Mouse (Mus musculus) heart, embryonic 14.5 days (tissue): Measurements from ENCODE around the gene Gm45194. TPM values are rescaled to one million over a fixed set of nuclear protein-coding genes. Genes with fewer than 3 reads are reported as not detected.

Experiments
- ATAC-seq: fragments of 200-750 bp; cut with Nextera tagmentation; 2 replicates; pipeline ENCODE4 v1.8.0; 2017; ENCODE audit warnings: low read depth, moderate TSS enrichment; ENCODE audit not compliant: insufficient number of reproducible peaks, insufficient read depth, low FRiP score
- H3K27ac ChIP-seq, 2 experiments: fragments of 200-500 bp in 1 of 2; fragments of 300-500 bp in 1 of 2; sonication (generic) in 1 of 2; replicated peaks in 1 of 2; 2 replicates each; pipeline ENCODE4 v1.5.1; 2012 to 2014; ENCODE audit warnings: low read depth in 2 of 2, low read length in 2 of 2, control low read depth in 1 of 2, mild to moderate bottlenecking in 1 of 2, mixed read lengths in 1 of 2; ENCODE audit not compliant: control insufficient read depth in 1 of 2, insufficient read depth in 1 of 2
- H3K27me3 ChIP-seq: fragments of 300-500 bp; sonication (generic); 2 replicates; pipeline ENCODE4 v1.6.1; 2014; ENCODE audit warnings: mild to moderate bottlenecking, low read length, control low read depth; ENCODE audit not compliant: control insufficient read depth, insufficient read depth
- H3K36me3 ChIP-seq: fragments of 300-500 bp; sonication (generic); 2 replicates; pipeline ENCODE4 v1.6.1; 2014; ENCODE audit warnings: mild to moderate bottlenecking, control low read depth, low read length, mixed read lengths; ENCODE audit not compliant: control insufficient read depth, insufficient read depth
- H3K4me1 ChIP-seq, 2 experiments: fragments of 200-500 bp in 1 of 2; fragments of 300-500 bp in 1 of 2; sonication (generic) in 1 of 2; 2 replicates each; pipeline ENCODE4 v1.6.1; 2012 to 2014; ENCODE audit warnings: low read length in 2 of 2, control low read depth in 1 of 2, mixed read lengths in 1 of 2; ENCODE audit not compliant: control insufficient read depth in 2 of 2, insufficient read depth in 2 of 2
- H3K4me2 ChIP-seq: fragments of 300-500 bp; sonication (generic); 2 replicates; pipeline ENCODE4 v1.6.1; 2014; ENCODE audit warnings: mild to moderate bottlenecking, low read length
- H3K4me3 ChIP-seq, 2 experiments: fragments of 200-500 bp in 1 of 2; fragments of 300-500 bp in 1 of 2; sonication (generic) in 1 of 2; 2 replicates each; pipeline ENCODE4 v1.5.1; 2012 to 2014; ENCODE audit warnings: low read length in 2 of 2, mild to moderate bottlenecking in 2 of 2, control low read depth in 1 of 2, low read depth in 1 of 2, moderate library complexity in 1 of 2; ENCODE audit not compliant: control insufficient read depth in 1 of 2, insufficient read depth in 1 of 2
- H3K9ac ChIP-seq: fragments of 300-500 bp; sonication (generic); 2 replicates; pipeline ENCODE4 v1.6.1; 2014; ENCODE audit warnings: mild to moderate bottlenecking, low read length
- H3K9me3 ChIP-seq: fragments of 300-500 bp; sonication (generic); 2 replicates; pipeline ENCODE4 v1.6.1; 2016; ENCODE audit warnings: low read length, control low read depth; ENCODE audit not compliant: control insufficient read depth
- WGBS: fragments of 180-500 bp; shearing (Covaris S2); extraction: QIAGEN DNeasy Blood & Tissue Kit; methylation state at CpG from one replicate; pipeline ENCODE4 v1.1.7; 2014; 5-methylcytosine and 5-hydroxymethylcytosine counted together
- polyA plus RNA-seq: library from polyadenylated mRNA; unstranded; fragments of >200 nt; fragmentation: Nextera tagmentation; extraction: Ambion mirVana; gene quantifications from 2 replicates; pipeline ENCODE4 v1.2.1, GENCODE M21; 2014

Gene Gm45194
- polyA plus RNA-seq, 1 experiment from 2014 or later = not detected

DNA sequence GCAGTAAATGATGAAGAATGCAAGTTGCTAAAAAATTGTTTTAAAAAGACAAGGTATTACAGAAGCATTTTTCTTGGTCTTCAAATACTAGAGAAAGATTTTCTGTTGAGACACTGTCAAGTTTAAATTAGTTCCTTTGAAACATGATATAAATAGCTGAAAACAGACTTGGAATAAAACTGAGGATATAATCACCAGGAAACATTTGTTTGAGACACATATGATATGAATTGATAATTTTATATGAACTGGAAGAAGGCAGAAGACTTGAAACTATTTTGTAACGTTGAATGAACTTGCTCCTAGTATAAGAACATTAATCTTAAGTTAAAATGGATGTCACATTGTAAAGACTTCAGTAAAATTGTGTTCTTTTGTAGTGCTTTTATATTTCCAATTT lies 108.5 kb downstream of the Gm45194 start:
- Histone ChIP-seq H3K9me3 (no peaks in the 10 kb centered on the region), H3K4me1 (no peaks in the 10 kb centered on the region), H3K27ac (no peak overlapping the region), H3K4me3 (no peak overlapping the region), H3K9ac (no peak overlapping the region), H3K27me3 (no peaks in the 10 kb centered on the region), H3K36me3 (no peaks in the 10 kb centered on the region), H3K4me2 (no peak overlapping the region)
- 28% methylated on average over 1 of the region's 1 CpGs for WGBS
- ATAC-seq = no peak

- Histone ChIP-seq H3K27ac (no peak within 1 kb of the TSS), H3K9ac (no peak within 1 kb of the TSS), H3K9me3 (no peaks in the 10 kb centered on the region), H3K4me2 (no peak within 1 kb of the TSS), H3K4me3 (no peak within 1 kb of the TSS), H3K27me3 (no peaks in the 10 kb centered on the region), H3K4me1 (no peaks in the 10 kb centered on the region), H3K36me3 (no peaks in the 10 kb centered on the region)
- no peak for ATAC-seq
Measured at GRCm38 (mm10) chrX:112010707-112011106, 119.5 kb downstream of the Gm45194 start, which contains the start of gene Tex16. Tex16 (plus strand) TSS chrX:112011007.

DNA sequence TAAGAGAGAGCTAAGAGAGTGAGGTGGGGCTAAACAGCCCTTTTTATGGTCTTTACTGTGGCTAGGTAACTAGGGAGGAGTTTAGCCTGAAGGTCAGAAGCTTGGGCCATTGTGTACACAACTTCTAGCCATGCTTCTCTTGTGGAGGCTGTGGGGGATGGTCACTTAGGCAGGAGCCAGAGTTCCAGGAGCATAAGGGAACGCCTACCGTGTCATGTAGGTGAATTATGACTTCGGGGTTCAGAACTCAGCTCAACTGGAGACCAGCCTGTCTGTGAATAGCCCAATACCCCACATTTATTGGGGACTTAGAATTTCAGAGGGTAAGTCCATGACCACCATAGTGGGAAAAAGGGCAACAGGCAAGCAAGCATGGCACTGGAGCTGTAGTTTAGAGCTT lies 347.6 kb downstream of the Gm45194 start, which contains the start of gene 4933403O08Rik:
TSS of gene 4933403O08Rik (plus strand) at position 301 of the 400 bp plus-strand sequence.
- Histone ChIP-seq H3K9me3 (no peaks in the 10 kb centered on the region), H3K27ac (no peak within 1 kb of the TSS), H3K36me3 (no peaks in the 10 kb centered on the region), H3K27me3 (no peaks in the 10 kb centered on the region), H3K9ac (no peak within 1 kb of the TSS), H3K4me1 (no peaks in the 10 kb centered on the region), H3K4me2 (no peak within 1 kb of the TSS), H3K4me3 (no peak within 1 kb of the TSS)
- 84% methylated on average over 3 of the region's 3 CpGs for WGBS
- no peak for ATAC-seq

DNA sequence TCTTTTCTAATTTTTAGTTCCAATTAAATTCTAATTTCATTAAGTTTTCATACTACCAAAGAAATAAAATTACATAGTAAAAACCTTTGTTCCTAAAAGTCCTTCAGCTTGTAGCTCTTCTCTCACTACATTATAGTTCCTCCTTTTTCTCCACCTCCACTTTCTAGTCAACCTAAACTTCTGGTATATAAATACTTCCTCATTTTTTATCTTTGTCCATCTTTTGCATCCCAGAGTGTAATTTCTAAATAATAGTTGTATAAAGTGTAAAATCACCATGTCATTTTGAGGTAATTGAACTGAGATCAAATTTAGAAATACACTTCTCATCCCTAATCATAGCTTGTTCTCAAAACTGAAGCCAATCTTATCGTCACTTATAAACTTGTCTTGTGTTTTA lies 351.7 kb downstream of the Gm45194 start:
- no peak overlapping the region for H3K27ac ChIP-seq
- no peaks in the 10 kb centered on the region for H3K4me1 ChIP-seq
- ATAC-seq = no peak
- no peak overlapping the region for H3K4me3 ChIP-seq
- H3K9me3 ChIP-seq = no peaks in the 10 kb centered on the region
- H3K9ac ChIP-seq = no peak overlapping the region
- no peaks in the 10 kb centered on the region for H3K36me3 ChIP-seq
- H3K27me3 ChIP-seq = no peaks in the 10 kb centered on the region
- WGBS = 57% methylated on average over 1 of the region's 1 CpGs
- H3K4me2 ChIP-seq = no peak overlapping the region

GRCm38 (mm10) chrX:112255513-112255912 lies 364.3 kb downstream of the Gm45194 start:
- no peak overlapping the region for H3K4me2 ChIP-seq
- no peaks in the 10 kb centered on the region for H3K9me3 ChIP-seq
- H3K36me3 ChIP-seq = no peaks in the 10 kb centered on the region
- H3K4me1 ChIP-seq = no peaks in the 10 kb centered on the region
- H3K27ac ChIP-seq = no peak overlapping the region
- H3K9ac ChIP-seq = no peak overlapping the region
- no peak for ATAC-seq
- 47% methylated on average over 2 of the region's 2 CpGs for WGBS
- no peak overlapping the region for H3K4me3 ChIP-seq
- no peaks in the 10 kb centered on the region for H3K27me3 ChIP-seq

GRCm38 (mm10) chrX:112273550-112273949 lies 382.4 kb downstream of the Gm45194 start:
- no peak overlapping the region for H3K9ac ChIP-seq
- H3K4me3 ChIP-seq = no peak overlapping the region
- WGBS = 52% methylated on average over 1 of the region's 1 CpGs
- H3K4me2 ChIP-seq = no peak overlapping the region
- no peaks in the 10 kb centered on the region for H3K4me1 ChIP-seq
- no peak overlapping the region for H3K27ac ChIP-seq
- no peaks in the 10 kb centered on the region for H3K36me3 ChIP-seq
- no peak for ATAC-seq
- H3K27me3 ChIP-seq = no peaks in the 10 kb centered on the region
- no peaks in the 10 kb centered on the region for H3K9me3 ChIP-seq

Other genes starting within 250 kb of the Gm45194 start
- 0.72 and 0.77 TPM in 2 replicates for gene Hdx, start 194.3 kb upstream of the Gm45194 start, polyA plus RNA-seq
- 0.07 TPM in 1 of 2 replicates, not detected in the other for gene Tex16, start 119.6 kb downstream of the Gm45194 start, polyA plus RNA-seq